Mouse (Mus musculus) right cerebral cortex, adult 18-20 months (tissue): ENCODE measurements around the gene Ephx3.
"Not testable (repeated sequence)": the region's sequence is repeated elsewhere in the genome, so short reads cannot be mapped to it uniquely, and the experiment has no call there.

ENCODE experiments used
- DNase-seq: peaks from one replicate; pipeline ENCODE4 v3.0.0; 2022; ENCODE audit warnings: mixed read lengths

The Ephx3 gene

DNA sequence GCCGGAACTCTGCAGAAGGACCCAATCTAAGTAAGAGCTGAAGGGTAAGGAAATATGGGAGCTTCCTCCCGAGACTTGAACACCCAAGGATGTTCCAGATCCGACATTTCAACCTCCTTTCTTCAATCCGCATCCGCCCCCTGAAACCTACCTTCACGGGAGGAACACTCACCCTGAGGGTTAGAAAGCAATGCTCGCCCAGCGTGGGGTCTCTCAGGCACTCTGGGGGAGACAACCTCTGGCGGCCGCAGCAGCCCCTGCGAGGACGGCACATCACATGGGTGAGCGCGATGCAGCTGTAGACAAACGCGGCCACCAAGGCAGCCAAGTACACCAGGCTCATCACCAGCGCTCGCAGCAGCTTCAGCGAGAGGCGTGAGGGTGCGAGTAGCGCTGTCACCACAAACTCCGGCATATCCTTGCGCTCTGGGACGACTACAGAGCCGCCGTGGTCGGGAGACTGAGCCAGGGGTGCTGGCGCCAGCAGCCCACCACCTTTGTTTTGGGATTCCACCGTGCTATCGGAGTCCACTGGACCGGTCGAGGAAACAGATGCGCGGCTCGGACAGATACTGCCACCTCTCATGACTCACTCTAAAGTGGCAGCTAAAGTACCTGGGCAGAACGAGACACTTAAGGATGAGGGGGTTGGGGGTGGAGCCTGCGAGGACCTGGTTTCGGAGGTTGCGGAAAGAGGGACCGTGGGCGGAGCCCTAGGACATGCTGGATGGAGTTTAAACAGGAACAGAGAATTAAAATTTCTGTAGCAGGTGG lies at the start of gene Ephx3:
Gene Ephx3 (minus strand): TSS at position 687 of the 774 bp plus-strand sequence.
- no peak for DNase-seq

DNA sequence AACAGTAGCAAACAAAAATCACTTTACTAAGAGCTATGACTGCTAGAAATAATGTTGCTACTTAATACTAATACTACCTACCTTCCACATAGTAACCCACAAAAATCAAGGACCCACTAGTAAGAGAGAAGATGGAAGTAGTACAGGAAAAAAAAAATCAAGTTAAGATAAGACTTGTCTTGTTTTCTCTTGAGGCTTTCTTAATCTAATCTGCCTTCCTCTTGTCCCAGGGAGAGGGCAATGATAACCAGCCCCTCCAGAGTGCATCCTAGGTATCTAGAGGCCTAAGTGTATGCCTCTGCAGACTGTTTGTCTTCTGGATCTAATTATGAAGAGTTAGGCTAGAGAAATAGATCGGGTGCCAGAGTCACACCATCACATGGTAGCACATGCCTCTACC lies 49.2 kb upstream of the Ephx3 start:
- no peak for DNase-seq

- peak; percentile 51 for DNase-seq
These were observed 46.3 kb upstream of the Ephx3 start for GRCm38 (mm10) chr17:32235534-32236191.

DNA sequence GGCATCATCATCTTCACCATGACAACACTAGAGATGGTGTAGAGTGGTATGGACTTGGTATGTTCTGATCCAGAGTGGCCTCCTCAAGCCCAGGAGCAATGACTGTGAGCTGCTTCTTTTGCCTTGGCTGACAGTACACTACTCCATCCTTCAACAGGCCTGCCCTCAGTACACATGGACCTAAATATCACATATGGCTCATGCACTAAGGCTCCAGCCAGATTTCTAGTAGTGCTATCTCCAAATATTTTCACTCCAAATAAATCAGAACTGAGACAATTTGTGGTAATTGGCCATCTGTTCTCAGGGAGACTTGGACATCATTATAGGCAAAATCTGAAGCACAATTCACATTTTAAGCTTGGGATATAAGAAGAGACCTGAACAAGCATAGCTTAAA lies 43.8 kb upstream of the Ephx3 start:
- no peak for DNase-seq

- no peak for DNase-seq
These were observed 39.9 kb upstream of the Ephx3 start for GRCm38 (mm10) chr17:32229256-32229655.

- no peak for DNase-seq
These were observed 31.5 kb upstream of the Ephx3 start for GRCm38 (mm10) chr17:32220873-32221272.

DNA sequence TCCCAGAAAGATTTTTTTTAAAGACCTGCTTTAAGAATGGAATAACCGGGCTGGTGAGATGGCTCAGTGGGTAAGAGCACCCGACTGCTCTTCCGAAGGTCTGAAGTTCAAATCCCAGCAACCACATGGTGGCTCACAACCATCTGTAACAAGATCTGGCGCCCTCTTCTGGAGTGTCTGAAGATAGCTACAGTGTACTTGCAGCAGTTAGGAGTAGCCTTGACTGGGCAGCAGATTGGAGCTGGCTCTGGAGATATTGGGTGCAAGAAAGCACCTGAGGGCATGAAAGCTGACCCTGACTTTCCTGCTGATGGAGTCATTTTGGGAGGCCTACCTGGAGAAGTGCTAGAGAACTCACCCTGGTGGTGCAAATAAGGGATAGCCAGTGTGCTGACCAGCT lies 26.2 kb upstream of the Ephx3 start:
- DNase-seq = not testable (repeated sequence)

GRCm38 (mm10) chr17:32211554-32211953 lies 22.2 kb upstream of the Ephx3 start:
- DNase-seq = not testable (repeated sequence)

DNA sequence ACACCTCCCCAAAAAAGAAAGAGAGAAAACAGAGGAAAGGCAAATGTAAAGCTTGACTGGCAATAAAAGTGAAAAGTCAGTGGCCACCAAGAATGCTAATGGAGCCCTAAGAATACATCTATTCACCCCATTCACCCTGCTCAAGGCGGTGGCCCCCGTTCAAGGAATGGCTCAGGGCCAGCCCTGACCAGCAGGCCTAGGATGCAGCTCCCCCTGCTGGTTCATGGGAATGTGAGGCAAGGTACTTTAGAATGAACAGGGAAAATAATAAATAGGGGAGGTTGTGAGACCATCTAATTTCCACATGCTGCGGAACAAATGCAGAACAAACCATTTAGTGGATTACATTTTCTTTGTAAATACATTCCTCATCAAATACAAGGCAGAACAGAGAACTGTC lies 20.4 kb upstream of the Ephx3 start:
- peak; percentile 58 for DNase-seq

DNA sequence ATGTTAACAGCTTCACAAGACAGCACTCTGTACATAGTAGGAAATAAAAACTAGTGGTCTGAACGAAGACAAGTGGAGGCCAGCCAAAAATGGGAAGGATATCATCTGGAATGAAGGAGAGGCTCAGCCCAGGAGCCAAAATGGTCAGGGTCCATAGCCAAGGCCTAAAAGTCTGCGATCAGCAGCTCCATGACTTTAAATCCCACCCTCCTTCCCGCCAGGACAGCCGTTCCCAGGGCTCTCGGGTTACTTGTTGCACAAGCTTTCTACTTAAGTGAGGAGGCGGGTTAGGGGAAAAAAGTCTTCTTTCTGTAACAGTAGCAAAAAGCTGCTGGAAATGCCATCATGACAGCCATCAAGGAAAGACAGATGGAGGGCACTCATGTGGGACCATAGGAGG lies 19.8 kb upstream of the Ephx3 start:
- DNase-seq = no peak

DNA sequence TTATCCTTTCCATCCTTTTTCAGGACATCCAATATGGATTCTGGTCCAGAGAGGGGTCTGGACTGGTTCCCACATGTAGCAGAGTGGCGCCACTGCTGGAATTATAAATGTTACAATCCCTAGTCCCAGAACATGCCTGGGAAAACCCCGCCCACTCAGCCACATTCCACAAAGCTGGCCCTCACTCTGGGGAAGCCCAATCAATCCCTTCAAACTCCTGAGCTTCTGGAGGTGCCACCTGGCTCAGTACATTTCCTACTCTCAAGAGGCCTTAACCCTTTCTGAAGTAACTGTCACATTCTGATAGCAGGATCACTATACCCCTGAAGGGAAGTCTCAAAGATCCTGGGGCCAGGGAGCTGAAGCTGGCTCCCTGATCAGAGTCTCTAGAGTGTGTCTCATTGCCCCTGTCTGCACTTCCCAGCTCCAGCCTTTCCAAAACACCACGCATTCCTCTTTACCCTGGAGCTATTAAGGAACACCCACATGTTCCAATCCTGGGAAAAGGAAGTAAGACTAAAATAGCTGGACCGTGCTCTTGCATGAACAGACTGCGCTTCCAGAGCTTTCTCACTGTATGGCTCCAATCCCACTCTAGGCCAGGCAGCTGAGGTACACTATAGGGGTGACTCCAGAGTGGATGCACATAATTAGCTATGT lies 18.4 kb upstream of the Ephx3 start:
- DNase-seq = peak; percentile 49

DNA sequence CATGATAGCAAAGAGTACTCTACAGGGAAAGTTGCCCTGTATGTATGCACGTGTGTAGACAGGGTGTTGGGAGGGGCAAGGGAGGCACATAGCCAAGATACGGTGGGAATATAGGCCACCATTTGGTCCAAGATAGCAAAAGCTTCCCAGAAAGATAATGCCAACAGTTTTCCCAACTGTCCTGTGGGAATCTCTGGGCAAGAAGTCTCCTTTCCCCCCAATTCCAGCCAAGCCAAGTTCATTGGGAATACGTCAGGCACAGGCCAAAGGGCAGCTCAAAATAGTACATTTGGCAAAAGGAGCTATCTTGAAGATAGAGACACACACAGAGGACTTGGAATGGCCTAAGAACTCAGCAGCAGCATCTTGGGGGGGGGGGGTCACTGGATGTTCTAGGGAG lies 16.0 kb upstream of the Ephx3 start:
- no peak for DNase-seq

DNA sequence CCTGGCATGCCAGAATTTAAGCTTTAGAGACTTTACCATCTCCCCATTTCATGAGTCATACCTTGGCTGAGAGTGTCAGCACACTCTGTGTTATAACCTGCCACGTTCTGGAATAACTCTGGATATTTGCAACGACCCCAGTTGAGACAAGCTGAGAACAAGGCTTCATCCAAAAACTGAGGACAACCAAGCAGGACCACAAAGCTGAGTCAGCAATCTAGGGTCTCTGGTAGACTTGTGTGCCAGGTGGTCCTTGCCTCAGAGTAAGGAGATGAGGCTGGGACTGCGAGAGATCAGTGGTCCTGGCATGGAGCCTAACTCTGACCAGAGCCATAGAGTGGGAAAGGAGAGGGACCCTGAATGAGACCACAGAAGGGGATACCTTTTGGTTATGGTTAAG lies 13.6 kb upstream of the Ephx3 start:
- DNase-seq = no peak

DNA sequence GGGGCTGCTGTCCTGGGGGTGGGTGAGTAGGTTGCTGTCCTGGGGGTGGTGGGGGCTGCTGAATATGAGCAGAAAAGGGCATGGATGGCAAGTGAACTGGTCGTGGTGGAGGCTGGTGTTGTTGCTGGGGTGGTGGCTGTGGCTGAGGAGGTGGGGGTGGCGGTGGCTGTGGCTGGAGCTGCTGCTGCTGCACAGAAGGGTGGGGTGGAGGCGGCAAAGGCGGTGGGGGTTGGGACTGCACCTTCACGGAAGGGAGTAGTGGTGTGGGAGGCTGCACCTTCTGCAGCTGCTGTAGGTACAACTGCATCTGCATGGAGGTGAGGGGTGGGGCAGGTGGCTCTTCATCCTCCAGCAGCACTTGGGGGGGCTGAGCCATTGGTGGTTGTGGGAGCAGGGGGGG lies 11.7 kb upstream of the Ephx3 start:
- DNase-seq = no peak

GRCm38 (mm10) chr17:32199796-32200195 lies 10.4 kb upstream of the Ephx3 start:
- no peak for DNase-seq

DNA sequence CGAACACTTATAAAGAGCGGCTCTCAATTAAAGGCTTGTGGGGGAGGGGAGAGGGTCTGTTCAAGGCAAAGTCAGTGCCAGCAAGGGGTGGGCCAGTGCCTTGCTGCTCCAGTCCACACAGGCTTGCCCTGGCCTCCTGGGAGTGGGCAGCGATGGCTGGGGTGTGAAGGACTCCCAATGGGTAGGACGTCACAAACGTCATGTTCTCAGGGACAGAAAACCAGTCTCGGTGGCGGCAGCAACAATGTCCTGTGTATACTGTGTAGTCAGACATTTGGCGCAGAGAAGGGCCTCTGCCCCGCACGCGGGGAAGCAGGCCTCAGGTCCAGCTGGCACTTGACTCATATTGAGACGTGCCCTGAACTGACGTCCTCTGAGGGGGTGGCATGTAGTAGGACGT lies 7.8 kb upstream of the Ephx3 start:
- no peak for DNase-seq

- no peak for DNase-seq
These were observed 6.4 kb upstream of the Ephx3 start for GRCm38 (mm10) chr17:32195725-32196124.

GRCm38 (mm10) chr17:32193010-32193409 lies 3.7 kb upstream of the Ephx3 start:
- DNase-seq = no peak

DNA sequence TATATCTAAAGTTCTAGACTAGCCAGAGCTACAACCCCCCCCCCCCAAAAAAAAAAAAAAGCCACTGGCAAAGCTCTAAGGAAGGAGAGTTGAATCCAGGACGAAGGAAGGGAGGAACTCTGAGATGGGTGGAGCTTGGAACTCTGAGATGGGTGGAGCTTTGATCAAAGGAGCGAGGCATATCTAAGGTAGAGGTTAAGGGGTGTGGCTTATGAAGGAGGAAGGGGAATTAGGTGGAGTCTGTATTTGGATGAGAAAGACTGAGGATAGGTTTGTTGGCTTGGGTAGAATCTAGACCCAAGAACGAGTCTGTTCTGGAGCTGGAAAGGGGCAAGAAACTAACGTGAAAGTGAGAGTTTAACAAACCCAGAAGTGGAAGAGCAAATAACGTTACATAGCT lies 501 bp upstream of the Ephx3 start:
- DNase-seq = no peak

DNA sequence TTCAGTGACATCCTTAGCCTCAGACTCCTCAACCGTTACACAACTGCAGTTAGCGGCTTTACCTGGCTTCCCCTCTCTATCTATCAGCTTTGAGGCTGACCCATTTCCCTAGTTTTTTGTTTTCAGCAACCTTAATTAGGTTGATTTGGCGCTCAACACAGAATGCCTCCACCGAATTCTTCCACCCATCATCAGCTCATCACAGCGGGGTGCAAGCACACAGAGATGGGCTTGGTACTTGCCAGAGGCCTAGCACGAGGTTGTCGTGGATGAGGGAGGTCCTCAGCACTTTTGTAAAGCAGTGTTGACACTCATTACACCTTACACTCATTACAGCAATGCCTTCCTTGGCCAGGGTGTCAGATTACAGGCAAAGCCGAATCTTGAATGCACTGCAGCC lies 6.3 kb downstream of the Ephx3 start:
- no peak for DNase-seq

DNA sequence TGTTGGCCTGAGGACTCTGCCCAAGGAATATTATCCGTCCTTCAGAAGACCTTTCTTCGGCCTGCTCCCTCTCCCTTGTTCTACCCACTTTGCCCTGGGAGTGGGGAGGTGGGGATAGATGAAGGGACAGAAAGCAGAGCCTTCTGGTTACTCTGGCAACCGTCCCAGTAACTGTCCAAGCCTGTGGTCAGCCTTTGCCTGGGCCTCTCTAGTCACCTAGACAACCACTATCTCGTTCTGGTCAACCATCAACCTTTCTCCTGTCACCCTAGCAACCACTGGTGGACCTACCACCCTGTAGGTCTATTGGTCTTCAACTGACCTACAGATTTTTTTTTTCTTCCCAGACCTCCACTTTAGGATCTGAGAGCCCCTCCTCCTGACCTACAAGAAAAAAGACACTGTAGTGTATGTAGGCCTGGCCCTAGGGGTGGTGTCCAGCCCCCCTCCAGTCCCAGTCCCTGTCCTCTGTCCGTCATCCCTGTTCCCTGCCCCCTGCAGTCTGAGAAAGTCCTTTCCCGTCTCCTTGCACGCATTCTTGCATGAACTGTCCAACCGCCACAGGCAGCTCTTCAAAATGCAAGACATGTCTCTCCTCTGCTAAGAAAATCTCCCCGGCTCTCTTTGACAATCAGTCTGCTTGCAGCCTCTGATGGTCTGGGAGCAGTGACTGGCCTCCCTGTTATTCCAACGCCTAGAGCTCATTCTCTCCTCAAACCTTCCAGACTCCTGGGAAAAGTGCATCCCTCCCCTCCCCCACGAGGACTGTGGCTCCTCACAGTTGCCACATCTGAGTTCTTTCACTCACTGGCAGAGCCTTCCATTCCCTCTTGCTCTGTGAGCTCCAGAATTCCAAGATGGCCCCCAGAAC lies 9.5 kb downstream of the Ephx3 start:
- no peak for DNase-seq

GRCm38 (mm10) chr17:32176919-32177318 lies 12.4 kb downstream of the Ephx3 start:
- no peak for DNase-seq

- DNase-seq = no peak
These were observed 16.2 kb downstream of the Ephx3 start for GRCm38 (mm10) chr17:32173166-32173565.
